Mouse (Mus musculus): ENCODE results near the gene Pabpn1l.

The Pabpn1l gene

DNA sequence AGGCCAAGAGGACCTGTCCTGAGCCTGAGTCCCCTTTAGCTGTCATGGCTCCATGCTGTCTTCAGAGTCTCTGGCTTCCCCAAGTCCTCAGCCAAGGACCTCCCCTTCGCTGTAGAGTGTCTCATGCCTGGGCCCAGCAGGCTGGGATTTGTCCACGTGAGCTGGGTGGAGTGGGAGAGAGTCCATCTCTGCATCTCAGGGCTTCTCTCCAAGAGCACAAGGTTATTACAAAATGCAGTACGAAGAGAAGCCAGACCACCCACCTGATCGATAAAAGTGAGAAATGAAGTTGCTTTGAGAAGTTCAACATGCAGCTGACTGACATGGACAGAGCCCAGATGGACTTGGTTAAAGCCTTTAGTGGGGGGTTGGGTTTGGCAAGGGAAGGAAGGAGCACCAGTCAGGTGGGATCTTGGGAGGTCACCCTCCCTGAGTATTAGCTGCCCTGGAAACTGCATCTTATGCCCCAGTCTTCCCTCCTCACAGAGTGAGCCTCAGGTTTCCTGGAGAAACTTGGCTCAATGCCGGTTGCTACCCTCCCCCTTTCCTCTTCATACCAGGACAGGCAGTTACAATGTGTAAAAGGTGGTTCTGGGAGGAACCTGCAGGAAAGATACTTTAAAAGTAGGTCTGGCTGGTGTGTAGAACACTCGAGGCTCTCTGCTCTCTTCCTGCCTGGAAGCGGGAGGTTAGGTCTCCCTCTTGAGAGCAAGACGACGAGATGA, 6.2 kb downstream of the Pabpn1l start:
- DNase-seq (ENCODE audit: low spot score), result no peak

DNA sequence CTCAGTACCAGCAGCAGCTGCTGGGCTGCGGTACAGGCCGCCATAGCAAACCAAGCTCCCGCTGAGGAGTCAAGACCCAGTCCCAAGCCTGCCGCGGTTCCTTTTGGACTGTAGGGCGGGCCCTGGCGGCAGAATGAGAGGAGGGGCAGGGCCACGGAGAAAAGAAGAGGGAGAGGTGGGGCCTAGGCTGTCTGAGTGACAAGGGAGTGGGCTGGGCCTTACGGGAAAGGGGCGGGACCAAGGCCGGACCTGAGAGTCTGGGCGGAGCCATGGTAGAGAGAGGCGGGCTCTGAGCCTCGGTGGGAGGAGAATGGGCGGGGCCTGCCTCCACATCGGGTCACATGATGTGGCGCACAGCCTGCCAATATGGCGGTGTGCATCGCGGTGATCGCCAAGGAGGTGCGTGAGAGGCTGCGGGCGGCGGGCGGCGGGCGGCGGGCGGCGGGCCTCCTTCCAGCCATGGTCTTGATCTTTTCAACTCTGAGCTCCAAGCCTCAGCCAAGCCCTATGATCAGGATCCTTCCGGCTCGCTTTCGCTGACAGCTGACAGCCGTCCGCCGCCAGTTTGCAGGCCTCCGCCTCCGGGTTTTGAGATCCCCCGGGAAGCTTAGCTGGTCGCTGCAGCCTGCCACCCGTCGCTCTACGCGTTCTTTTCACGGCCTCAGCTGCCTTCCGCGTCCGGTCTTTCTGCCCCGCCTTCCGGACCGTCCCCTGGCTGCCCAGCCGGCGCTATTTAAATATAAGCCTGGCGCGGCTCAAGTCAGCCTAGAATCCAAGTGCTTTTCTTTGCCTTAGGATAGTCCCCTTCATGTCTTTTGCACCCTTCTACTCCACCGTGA, 11.0 kb downstream of the Pabpn1l start, which contains the start of the genes Galns and Trappc2l:
TSS of gene Galns (minus strand) at position 169 of the 839 bp plus-strand sequence.
TSS of gene Trappc2l (plus strand) at position 346 of the 839 bp plus-strand sequence.
- peak; percentile 91 for DNase-seq (ENCODE audit: low spot score)

DNA sequence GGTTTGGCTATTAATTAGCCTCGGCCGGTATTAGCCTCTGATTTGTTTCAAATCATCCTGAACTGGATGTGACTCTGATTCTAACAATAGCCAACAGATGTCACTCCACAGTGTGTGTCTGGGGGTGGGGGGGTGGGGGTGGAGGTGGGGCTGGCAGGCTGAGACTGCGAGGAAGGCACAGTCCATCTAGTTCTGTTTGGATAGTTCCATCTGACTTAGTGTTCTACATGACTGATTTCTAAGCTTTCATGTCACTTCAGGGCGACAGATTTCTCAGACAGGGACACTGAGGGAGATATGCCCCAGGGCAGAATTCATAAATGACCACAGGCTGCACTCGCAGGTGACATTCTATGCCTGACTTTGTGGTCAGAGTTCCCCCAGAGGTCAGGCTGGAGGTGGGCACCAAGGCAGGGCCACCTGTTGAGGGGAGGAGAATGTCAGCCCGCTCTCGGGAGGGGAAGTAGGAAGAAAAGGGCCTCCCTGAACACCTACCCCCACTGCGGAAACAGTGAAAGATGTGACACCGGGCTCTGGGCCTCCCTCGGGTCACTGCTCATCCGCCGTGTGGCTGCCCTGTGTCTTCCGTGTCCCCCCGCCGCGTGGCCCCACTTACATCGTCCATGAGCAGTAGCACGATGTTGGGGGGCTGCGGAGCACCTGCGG, 11.8 kb downstream of the Pabpn1l start:
- no peak for DNase-seq (ENCODE audit: low spot score)

DNA sequence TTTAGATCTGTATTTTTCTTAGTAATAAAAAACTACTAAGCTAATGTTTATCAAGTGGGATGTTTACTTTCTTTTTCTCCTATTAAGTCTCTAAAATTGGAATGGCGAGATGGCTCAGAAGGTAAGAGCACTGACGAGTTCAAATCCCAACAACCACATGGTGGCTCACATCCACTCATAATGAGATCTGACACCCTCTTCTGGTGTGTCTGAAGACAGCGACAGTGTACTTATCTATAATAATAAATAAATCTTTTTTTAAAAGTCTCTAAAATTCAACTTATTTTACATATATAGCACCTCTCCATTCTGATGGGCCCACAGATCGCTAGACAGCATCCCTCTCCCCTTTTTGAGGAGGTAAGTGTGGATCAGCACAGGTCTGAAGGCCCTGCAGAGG, 12.3 kb downstream of the Pabpn1l start:
- no peak for DNase-seq (ENCODE audit: low spot score)

DNA sequence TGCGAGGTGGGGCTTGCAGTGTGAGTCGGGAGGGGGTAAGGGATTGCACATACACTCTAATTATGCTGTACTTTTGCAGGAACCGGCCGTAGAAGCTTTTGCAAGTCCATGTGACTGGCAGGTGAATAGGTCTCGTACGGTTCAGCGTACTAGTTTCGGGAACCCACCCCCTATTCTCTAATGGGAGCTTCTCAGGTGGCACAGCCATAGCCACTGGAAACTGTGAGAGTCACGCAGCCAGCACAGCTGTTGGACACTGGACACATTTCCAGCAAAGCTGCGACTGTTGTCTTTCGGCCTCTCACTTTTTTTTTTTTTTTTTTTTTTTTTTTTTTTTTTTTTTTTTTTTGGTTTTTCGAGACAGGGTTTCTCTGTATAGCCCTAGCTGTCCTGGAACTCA, 15.7 kb downstream of the Pabpn1l start:
- DNase-seq (ENCODE audit: low spot score), result no peak

DNA sequence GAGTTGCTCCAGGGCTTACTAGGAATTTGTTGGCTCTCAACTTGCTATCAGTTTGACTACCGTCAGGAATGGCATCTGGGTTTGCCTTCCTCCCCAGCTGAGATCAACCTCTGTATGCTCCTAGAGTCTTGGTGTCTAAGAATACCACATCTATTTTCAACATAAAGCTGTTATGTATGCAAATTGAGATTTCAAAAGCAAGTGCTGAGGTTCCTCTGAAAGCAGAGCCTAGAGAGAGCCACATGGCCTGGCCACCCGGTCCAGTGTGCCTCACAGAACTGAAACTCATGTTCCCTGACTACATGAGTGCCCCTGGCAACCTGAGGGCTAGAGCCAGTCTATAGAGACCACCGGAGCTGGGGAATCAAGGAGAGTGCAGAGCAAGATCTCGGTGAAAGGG, 17.2 kb downstream of the Pabpn1l start:
- no peak for DNase-seq (ENCODE audit: low spot score)

DNA sequence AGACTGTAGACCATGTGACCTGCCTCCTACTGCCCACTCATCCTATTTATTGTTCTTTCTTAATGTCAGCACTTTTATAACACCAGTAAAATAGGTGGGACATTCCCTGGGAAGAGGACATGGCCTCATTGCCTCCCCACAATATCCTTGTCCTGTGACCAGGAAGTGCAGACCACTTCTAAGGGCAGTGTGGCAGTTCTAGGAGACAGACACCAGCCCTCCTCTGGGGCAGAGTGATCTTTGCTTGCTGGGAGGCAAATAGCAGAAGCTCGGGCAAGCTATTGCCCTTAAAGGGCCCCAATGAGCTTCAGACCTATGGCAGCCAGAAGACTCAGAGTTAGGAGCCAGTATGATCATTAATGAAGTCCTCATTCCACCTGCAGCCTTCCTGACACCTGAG, 17.9 kb downstream of the Pabpn1l start:
- no peak for DNase-seq (ENCODE audit: low spot score)

DNA sequence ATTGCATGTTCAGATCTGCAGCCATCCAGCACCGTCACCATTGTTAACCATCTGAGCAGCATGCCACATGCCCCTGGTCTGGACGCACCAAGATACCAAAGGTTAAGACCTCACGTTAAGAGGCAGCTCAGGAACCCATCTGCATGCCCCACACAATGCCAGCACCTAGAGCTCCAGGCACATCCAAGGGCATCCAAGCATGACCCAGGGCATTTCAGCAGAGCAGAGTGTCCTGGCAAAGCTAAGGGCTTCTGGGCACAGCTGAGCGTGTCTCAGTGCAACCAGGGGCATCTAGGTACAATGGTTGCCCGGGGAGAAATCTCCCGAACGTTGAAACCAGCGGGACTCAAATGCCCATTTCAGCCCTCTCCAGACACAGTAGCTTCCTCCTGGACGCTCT, 21.9 kb downstream of the Pabpn1l start:
- DNase-seq (ENCODE audit: low spot score), result no peak

DNA sequence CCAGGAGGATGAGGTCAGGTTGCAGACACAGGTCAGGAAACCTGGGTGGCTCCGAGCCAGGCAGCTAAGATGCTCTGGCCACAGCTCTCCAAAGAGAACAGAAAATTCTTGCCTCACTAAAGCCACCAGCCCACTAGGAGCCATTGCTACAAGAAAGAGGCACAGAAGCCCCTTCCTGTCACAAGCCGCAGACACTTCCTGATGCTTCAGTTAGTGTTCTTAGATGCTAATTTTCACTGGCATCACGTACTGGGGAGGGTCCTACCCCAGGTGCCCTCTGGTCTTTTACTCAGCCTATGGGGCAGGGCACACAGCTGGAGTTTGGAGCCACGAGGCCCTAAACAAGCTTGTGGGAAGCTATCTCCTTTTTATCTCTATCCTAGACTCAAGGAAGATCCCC, 26.5 kb downstream of the Pabpn1l start:
- no peak for DNase-seq (ENCODE audit: low spot score)

DNA sequence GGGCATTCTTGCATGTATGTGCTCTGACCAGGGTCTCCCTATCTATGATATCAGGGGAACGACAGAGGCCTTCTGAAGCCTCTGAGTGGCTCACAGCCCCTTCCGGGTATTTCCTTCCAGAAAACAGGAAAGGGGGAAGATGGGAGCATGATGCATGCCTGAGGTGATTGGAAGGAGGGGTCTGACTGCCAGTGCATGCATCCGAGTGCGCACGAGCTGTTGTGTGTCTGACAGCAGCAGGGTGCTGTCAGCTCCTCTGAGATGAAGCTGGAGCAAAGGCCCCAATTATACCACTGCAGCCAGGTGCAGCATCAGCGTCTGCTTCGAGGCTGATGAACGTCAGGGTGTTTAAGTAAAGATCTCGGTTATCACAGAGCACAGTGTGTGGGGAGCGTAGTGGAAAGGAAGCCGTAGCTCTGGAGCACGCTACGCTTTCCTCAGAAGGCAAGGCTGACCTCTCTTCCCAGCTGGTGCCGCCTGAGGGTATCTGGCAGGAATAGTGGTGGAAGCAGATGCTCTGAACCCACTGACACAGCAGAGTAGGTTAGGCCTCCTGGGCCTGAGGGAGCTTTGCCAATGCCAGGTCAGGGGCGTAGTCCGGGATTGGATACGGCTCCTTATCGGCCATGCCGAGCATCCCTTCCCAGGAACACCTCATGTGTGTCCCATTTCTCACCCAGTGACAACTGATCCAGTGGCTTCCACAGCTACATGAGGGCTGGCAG, 28.6 kb downstream of the Pabpn1l start:
- no peak for DNase-seq (ENCODE audit: low spot score)

DNA sequence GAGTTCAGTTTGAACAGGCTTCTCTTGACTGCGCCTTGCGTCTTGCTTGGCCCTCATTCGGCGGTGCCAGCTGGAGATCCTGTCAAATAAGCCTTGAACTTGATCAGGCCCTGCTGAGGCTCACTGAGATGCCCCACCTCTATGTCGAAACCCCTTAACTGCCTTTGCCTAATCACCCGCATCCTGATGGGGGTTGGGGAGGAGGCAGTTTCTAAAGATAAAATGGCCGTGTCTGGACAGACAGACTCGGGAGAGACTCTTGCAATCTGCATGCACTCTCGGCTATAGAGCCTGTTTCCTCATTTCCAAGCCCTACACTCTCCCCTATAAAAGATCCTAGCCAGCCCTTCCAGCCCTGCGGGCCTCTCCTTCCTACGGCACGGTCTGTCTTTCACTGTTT, 29.3 kb downstream of the Pabpn1l start:
- DNase-seq (ENCODE audit: low spot score), result no peak

DNA sequence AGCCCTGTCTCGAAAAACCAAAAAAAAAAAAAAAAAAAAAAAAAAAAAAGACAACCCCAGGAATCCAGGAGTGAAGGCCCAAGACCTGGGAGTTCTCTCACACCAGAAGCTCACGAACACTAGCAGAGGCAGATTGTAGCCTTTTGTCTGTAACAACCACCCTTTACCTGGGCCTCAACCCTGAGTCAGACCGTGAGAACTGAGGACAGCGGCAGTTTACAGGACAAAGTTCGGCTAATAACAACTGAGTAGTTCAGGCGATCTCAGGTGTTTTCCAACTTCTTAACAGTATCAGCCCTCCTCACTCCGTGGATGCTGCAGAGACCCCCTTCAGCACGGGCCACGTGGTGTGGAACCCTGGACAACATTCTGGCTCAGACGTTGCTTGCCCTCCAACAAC, 35.8 kb downstream of the Pabpn1l start:
- DNase-seq (ENCODE audit: low spot score), result no peak

DNA sequence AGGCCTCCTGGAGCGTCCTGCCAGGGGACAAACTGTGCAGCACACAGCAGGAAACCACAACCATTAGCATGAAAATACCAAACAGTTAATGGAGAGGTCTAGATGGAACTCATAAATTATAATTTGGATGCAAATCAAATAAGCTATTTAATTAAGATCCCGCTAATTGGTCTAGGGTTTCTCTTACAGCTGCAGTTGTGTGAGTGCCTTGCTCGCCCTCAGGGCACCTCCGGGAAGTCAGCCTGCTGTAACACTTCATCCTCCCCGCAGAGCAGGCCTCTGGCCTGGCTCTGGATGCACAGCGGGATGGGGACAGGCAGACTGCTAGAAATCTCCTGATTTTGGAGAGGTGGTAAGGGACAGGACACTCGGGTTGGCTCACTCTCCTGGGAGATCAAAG, 36.4 kb downstream of the Pabpn1l start:
- DNase-seq (ENCODE audit: low spot score), result no peak

DNA sequence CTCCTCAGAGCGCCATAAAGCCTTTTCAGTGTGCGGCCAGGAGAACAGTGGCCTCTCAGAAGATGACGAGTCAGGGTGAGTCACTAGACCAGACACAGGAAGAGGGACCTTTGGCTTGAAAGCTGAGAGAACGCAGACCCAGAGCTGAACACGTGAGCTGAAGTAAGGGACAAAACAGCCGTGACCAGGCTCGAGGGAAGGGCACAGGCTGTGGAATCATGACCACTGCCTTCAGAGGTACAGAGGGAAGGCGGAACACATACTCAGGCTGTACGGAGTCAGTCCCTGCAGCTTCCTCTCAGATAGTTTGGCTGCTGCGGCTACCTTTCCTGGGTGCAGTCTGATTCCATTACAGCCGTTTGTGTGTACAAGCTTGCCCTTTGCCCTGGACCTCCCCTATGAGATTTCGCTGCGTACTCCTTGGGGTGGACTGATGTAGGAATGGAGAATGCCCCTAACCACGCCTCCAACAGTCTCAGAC, 37.1 kb downstream of the Pabpn1l start:
- DNase-seq (ENCODE audit: low spot score), result no peak

DNA sequence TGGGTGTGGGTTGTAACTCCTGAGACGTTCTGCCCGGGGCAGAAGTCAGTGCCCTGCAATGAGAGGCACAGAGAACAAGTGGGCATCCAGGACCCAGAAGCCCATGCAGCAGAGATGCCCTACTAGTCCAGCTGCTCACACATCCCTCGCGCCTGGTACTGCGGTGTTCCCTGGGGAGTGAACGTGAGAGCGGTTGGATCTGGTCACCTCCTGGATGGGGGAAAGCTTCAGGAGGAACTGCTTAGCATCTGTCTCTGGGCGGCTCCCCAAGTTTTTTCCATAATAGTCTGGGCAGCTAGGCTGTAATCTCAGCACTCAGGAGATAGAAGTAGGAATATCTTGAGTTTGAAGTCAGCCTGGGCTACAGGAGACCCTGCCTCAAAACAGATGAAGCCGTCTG, 37.6 kb downstream of the Pabpn1l start:
- no peak for DNase-seq (ENCODE audit: low spot score)

DNA sequence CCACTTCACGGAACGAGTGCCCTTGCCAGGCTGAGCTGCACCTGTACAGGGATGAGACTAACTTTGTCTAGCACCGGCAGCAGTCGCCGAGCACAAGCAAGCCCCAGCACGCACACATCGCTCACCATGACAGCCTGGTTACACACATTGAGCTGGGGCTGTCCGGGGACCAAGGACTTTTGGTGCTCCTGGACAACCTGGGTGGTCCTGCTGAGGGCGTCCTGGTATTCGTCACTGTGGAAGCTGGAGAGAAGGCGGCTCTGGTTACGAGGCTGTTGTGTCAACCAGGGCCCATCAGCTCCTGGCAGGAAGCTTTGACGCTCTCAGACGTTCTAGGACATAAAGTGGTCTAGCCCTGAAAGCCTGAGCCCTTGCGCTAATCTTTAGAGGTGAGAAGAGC, 41.6 kb downstream of the Pabpn1l start:
- DNase-seq (ENCODE audit: low spot score), result no peak

DNA sequence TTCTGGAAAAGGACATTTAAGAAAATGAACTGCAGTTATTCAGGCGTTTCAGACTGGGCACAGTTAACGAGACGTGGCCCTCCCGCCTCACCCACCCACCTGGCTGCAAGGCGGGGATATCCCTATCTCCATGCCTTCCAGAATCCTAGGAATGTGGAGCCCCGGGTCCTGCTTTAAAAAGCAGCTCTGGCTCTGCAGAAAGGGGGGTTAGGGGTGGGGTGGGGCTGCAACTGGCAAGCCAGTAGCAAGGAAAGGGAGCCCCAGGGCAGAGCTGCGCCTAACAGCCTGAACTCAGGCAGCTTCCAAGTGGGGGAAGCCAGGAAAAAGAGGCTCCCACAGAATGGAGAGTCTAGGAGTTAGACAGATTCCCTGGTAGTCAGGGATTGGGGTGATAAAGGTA, 43.3 kb downstream of the Pabpn1l start:
- no peak for DNase-seq (ENCODE audit: low spot score)

DNA sequence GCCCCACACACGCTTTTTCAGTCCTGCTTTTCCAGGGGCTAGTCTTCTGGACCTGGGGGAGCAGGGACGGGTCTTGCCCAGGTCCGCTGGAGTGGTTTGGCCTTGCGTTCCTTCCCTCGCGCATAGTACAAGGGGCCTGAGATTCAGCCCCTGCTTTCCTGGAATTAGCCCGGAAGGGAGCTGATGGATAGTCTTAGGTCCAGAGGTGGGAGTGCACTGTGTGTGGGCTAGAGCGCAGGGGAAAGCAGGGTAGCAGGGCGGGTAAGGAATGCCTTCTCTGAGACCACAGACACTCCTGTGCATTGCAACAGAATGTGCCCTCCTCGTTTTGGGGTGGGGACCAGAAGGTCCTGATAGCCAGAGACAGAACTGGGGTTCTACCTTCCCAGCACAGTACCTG, 45.4 kb downstream of the Pabpn1l start:
- DNase-seq (ENCODE audit: low spot score), result no peak

DNA sequence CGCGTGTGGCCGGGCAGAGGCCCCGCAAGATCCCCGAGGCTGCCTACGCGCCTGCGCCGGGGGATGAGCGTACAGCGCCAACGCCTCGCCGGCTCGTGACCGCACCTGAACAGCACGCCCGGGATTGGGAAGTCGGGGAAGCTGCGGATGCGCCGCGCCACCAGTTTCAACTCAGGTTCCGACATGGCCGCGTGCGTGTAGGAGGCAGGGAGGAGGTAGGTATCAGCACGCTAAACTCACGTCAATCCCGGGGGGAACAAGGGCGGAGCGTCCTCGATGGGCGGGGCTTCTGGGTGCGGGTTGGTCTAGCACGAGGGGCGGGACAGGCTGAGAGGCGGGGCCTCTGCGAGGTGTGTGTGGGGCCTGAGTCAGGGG, 45.9 kb downstream of the Pabpn1l start, which contains the start of gene Aprt:
TSS of gene Aprt (minus strand) at position 262 of the 375 bp plus-strand sequence.
- peak; percentile 90 for DNase-seq (ENCODE audit: low spot score)

DNA sequence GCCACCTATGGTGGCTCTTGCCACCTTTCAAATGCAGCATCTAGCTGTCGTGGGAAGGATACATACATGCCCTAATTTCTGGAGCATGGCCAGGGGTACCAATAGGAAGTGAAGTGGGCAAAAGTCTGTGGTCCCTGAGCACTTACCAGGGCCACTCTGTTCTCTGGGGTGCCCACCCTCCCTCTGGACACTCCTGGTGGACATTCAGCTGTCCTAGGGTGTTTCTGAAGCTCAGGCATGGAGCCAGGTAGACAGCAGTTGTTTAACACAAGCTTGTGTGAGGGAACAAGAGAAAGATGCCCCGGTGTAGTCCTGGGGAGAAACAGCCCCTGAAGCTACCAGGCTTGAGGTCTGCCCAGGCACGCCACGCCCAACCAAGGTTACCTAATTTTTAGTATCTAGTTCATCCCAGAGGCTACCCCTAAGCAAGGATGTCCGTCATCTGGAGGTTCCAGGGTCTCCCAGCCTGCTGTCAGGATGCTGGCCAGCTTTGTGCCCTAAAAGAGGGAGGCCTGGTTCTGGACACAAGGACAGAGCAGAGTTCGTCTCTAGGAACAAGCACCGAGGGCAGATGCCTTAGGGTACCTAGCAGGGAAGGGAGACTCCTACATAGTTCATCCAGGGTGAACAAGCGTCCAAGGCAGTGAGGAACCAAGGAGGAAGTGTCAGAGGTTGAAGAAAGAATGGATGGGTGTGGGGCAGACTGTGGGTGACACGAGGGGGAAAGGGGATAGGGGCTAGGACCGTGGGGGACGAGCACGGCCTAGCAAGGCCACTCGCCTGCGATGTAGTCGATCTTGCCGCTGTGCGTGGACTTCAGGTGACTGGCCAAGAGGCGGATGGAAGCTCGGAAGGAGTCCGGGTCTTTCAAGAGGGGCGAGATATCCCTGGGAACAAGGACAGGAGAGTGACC, 46.5 kb downstream of the Pabpn1l start:
- DNase-seq (ENCODE audit: low spot score), result no peak

DNA sequence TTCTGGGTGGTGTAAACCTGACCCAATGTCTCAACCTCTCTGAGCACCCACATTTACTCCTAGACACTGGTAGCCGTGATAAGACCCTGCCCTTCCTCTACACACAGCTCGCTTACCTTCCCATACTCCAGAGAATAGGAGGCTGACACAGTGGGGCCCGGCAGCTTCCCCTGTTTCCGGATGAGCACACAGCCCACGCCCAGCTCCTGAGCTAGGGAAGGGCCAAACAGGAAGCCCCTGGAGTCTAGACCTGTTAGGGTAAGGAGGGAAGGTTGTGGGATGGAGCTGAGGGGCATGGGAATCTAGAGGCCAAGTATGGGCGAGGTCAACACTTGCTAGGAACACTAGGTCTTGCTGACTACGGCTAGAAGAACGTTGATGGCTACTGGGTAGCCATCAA, 47.3 kb downstream of the Pabpn1l start:
- DNase-seq (ENCODE audit: low spot score), result no peak

Measured in ovary, postnatal 14 days (tissue).